In the genomic region with DNA sequence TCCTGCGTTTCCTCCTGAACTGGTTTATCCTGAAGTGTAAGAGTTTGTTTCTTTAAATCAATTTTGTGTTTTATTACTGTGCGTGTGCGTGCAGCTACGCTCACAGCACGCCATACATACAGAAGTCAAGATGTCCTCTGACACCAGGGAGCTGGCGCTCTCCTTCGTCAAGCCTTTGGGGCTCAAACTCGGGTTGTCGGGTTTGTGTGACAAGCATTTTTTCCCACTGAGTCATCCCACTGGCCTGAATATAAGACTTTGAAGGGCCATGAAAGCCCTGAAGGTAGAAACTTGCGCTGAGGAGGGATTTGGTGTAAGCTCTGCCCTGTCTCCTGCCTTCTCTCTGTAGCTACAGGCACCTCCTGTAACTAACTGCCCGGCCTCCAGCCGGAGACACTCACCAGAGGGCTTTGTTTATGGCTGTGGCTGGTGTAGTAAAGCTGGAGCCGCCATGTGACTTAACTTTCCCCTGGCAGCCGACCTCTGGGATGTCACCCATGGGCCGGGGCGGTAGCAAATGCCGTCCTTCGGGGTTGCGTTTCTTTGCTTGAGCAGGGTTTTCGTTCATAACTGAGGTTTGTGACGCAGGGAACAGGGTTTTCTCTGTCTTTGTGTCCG, we compare ENCODE assay signal across 9 mouse cellular contexts. TPM values are rescaled to one million over a fixed set of nuclear protein-coding genes. Genes with fewer than 3 reads are reported as not detected.
DNase-seq lines count a peak whose midpoint lies in the region; ATAC-seq and TF ChIP-seq lines count a peak whose summit lies in the region.
"Had no signal": no experiment of that assay in that cellular context is flagged by ENCODE, and none has a peak within 500 bp of the region (broad histone marks: within the 10 kb centered on the region; RNA-seq: fewer than 3 reads in every experiment).

No protein-coding gene starts in this region.

- peak; percentile 56 for DNase-seq in heart, adult 2 months
- no peak for DNase-seq in heart, postnatal 14 days
- DNase-seq in R1 (ENCODE audit: low read depth, low spot score): peak; percentile 35
- peak; percentile 21 to 44 for DNase-seq in heart, postnatal 36 days
- DNase-seq in midbrain, embryonic 10.5 days (ENCODE audit: low spot score): no peak
- no peak for DNase-seq in gastrocnemius, postnatal 14 days
- DNase-seq: thymus, postnatal 14 days had no signal

- H3K36me3 ChIP-seq in heart, adult 2 months (ENCODE audit: control insufficient read depth, insufficient read depth, low read length): peaks cover 13% of the 10 kb centered on the region
- peaks cover 59% of the 10 kb centered on the region for H3K36me3 ChIP-seq in midbrain, embryonic 10.5 days

- peak overlapping the region; percentile 30 for H3K9ac ChIP-seq in heart, adult 2 months (ENCODE audit: low read depth, low read length)

- no peak for ATAC-seq in frontal cortex, adult (ENCODE audit: low TSS enrichment)
- ATAC-seq in CD4-positive, CD25-positive, alpha-beta regulatory T cell, adult 4 months: no peak

- WGBS in heart, adult 2 months: 47% methylated on average over 22 of the region's 22 CpGs
- WGBS in midbrain, embryonic 10.5 days: 85% methylated on average over 22 of the region's 22 CpGs

- intact Hi-C loops in heart, adult 2 months (cut with DNase I): no loop called here
- intact Hi-C loops in heart, postnatal 14 days (cut with DNase I): no loop called here
- intact Hi-C loops in heart, postnatal 36 days (cut with DNase I): no loop called here
- intact Hi-C loops in gastrocnemius, postnatal 14 days (cut with DNase I; ENCODE audit: low total_unique reads): no loop called here

- peak overlapping the region; percentile 15 for H3K4me3 ChIP-seq in heart, adult 2 months
- H3K4me3 ChIP-seq in midbrain, embryonic 10.5 days: no peak overlapping the region

- TF ChIP-seq CTCF in heart, adult 2 months (IDR thresholded peaks at IDR 0.05): no peak

- H3K27ac ChIP-seq in heart, adult 2 months: peak overlapping the region; percentile 86
- H3K27ac ChIP-seq in midbrain, embryonic 10.5 days (replicated peaks): peak overlapping the region; percentile 68

- H3K27me3 ChIP-seq in heart, adult 2 months (ENCODE audit: control insufficient read depth, insufficient read depth, low read length): no peaks in the 10 kb centered on the region
- no peaks in the 10 kb centered on the region for H3K27me3 ChIP-seq in midbrain, embryonic 10.5 days (ENCODE audit: low read depth, poor library complexity, severe bottlenecking)

- no peak for TF ChIP-seq EP300 in heart, adult 2 months (IDR thresholded peaks at IDR 0.05; ENCODE audit: insufficient read depth, low read depth, low read length)

- H3K79me2 ChIP-seq in heart, adult 2 months (replicated peaks; ENCODE audit: control insufficient read depth, insufficient read depth, low read length): no peaks in the 10 kb centered on the region; the same call in 1 of the 2 replicates

- TF ChIP-seq POLR2A in heart, adult 2 months (IDR thresholded peaks at IDR 0.05; ENCODE audit: insufficient read depth, low read depth, low read length): no peak

- peaks cover 61% of the 10 kb centered on the region for H3K4me1 ChIP-seq in heart, adult 2 months (ENCODE audit: control insufficient read depth, insufficient read depth, low read length)
- H3K4me1 ChIP-seq in midbrain, embryonic 10.5 days: peaks cover 64% of the 10 kb centered on the region

- H3K9me3 ChIP-seq in midbrain, embryonic 10.5 days (replicated peaks): no peaks in the 10 kb centered on the region

RNA-seq across cellular contexts. Expression of gene Cyp17a1, which starts 30.7 kb away (rescaled TPM):
- total RNA-seq in heart, adult 2 months (2021): not detected
- polyA plus RNA-seq in heart, adult 2 months (2012; rRNA removed): 0.12 TPM in 1 of 2 replicates, not detected in the other
- total RNA-seq in heart, postnatal 14 days (2021): not detected
- not detected for total RNA-seq in heart, postnatal 36 days (2021)
- polyA plus RNA-seq in midbrain, embryonic 10.5 days (2016; fragmentation: Nextera tagmentation; extraction: Ambion mirVana): not detected in 2 replicates
- not detected for total RNA-seq in gastrocnemius, postnatal 14 days (2021)
- not detected for polyA plus RNA-seq in CD4-positive, CD25-positive, alpha-beta regulatory T cell, adult 4 months (2017; shearing (Covaris generic))

RNA-seq across cellular contexts. Expression of gene Wbp1l, which starts 43.4 kb away (rescaled TPM):
- total RNA-seq in heart, adult 2 months (2021): 10 to 100 TPM; 53.5 to 54.2 TPM
- 39.2 and 46.2 TPM in 2 replicates for polyA plus RNA-seq in heart, adult 2 months (2012; rRNA removed)
- 10 to 100 TPM; 60.3 to 68.7 TPM for total RNA-seq in heart, postnatal 14 days (2021)
- total RNA-seq in heart, postnatal 36 days (2021): 10 to 100 TPM; 51.2 to 59.1 TPM
- 45.7 and 51.8 TPM in 2 replicates for polyA plus RNA-seq in midbrain, embryonic 10.5 days (2016; fragmentation: Nextera tagmentation; extraction: Ambion mirVana)
- total RNA-seq in gastrocnemius, postnatal 14 days (2021): 10 to 100 TPM; 30.4 to 38.5 TPM
- polyA plus RNA-seq in CD4-positive, CD25-positive, alpha-beta regulatory T cell, adult 4 months (2017; shearing (Covaris generic)): 10 to 100 TPM; 19.2 to 20.8 TPM

RNA-seq across cellular contexts. Expression of gene Borcs7, which starts 47.5 kb away (rescaled TPM):
- 1 to 10 TPM; 7.1 to 7.8 TPM for total RNA-seq in heart, adult 2 months (2021)
- polyA plus RNA-seq in heart, adult 2 months (2012; rRNA removed): 4.7 and 8.7 TPM in 2 replicates
- 1 to 10 TPM; 8.7 to 9.6 TPM for total RNA-seq in heart, postnatal 14 days (2021)
- total RNA-seq in heart, postnatal 36 days (2021): 1 to 10 TPM; 9.3 to 9.5 TPM
- polyA plus RNA-seq in midbrain, embryonic 10.5 days (2016; fragmentation: Nextera tagmentation; extraction: Ambion mirVana): 14.2 and 17.4 TPM in 2 replicates
- total RNA-seq in gastrocnemius, postnatal 14 days (2021): 10 to 100 TPM; 14.3 to 16.2 TPM
- polyA plus RNA-seq in CD4-positive, CD25-positive, alpha-beta regulatory T cell, adult 4 months (2017; shearing (Covaris generic)): 1 to 10 TPM; 6.8 to 7.4 TPM

Comparison
In these comparisons a context has a peak if more than half of its experiments do, and no peak if none do; other contexts are left out.
1. DNase-seq: peak in heart, adult 2 months (2 of 2), R1 (single experiment) and heart, postnatal 36 days (2 of 2); none in heart, postnatal 14 days (0 of 2), midbrain, embryonic 10.5 days (single experiment) and gastrocnemius, postnatal 14 days (single experiment).